Mouse (Mus musculus) right cerebral cortex, adult 18-20 months (tissue): ENCODE data around the gene Popdc2.

ENCODE experiments used
- DNase-seq: peaks from one replicate; pipeline ENCODE4 v3.0.0; 2022; ENCODE audit warnings: mixed read lengths

Gene Popdc2

GRCm38 (mm10) chr16:38358256-38358812 lies 3.7 kb upstream of the Popdc2 start:
- DNase-seq: no peak

GRCm38 (mm10) chr16:38359241-38359640 lies 2.8 kb upstream of the Popdc2 start:
- no peak for DNase-seq

- DNase-seq: no peak
Measured at GRCm38 (mm10) chr16:38359857-38360256, 2.2 kb upstream of the Popdc2 start.

- DNase-seq: no peak
Measured at GRCm38 (mm10) chr16:38360317-38360716, 1.7 kb upstream of the Popdc2 start.

GRCm38 (mm10) chr16:38362493-38363255 lies 665 bp downstream of the Popdc2 start:
- DNase-seq: no peak

- DNase-seq: no peak
Measured at GRCm38 (mm10) chr16:38363256-38363595, 1.2 kb downstream of the Popdc2 start.

GRCm38 (mm10) chr16:38363657-38364056 lies 1.6 kb downstream of the Popdc2 start:
- DNase-seq: no peak

GRCm38 (mm10) chr16:38365390-38365789 lies 3.4 kb downstream of the Popdc2 start:
- peak; percentile 55 for DNase-seq

- DNase-seq: peak; percentile 49
Measured at GRCm38 (mm10) chr16:38366231-38366630, 4.2 kb downstream of the Popdc2 start.

- peak; percentile 90 for DNase-seq
Measured at GRCm38 (mm10) chr16:38368336-38368735, 6.3 kb downstream of the Popdc2 start.

GRCm38 (mm10) chr16:38369000-38369399 lies 7.0 kb downstream of the Popdc2 start:
- no peak for DNase-seq

GRCm38 (mm10) chr16:38369431-38369830 lies 7.4 kb downstream of the Popdc2 start:
- no peak for DNase-seq

- DNase-seq: no peak
Measured at GRCm38 (mm10) chr16:38369992-38370484, 8.0 kb downstream of the Popdc2 start.

- no peak for DNase-seq
Measured at GRCm38 (mm10) chr16:38370633-38371374, 8.8 kb downstream of the Popdc2 start.

- no peak for DNase-seq
Measured at GRCm38 (mm10) chr16:38371705-38372296, 9.8 kb downstream of the Popdc2 start.

GRCm38 (mm10) chr16:38372876-38373275 lies 10.9 kb downstream of the Popdc2 start:
- DNase-seq: no peak

GRCm38 (mm10) chr16:38373439-38373838 lies 11.4 kb downstream of the Popdc2 start:
- no peak for DNase-seq

- no peak for DNase-seq
Measured at GRCm38 (mm10) chr16:38373941-38374340, 11.9 kb downstream of the Popdc2 start.

GRCm38 (mm10) chr16:38374379-38375140 lies 12.6 kb downstream of the Popdc2 start:
- no peak for DNase-seq

- DNase-seq: no peak
Measured at GRCm38 (mm10) chr16:38375182-38375581, 13.2 kb downstream of the Popdc2 start.

- peak; percentile 61 for DNase-seq
Measured at GRCm38 (mm10) chr16:38376163-38376840, 14.3 kb downstream of the Popdc2 start.

- no peak for DNase-seq
Measured at GRCm38 (mm10) chr16:38376841-38377249, 14.8 kb downstream of the Popdc2 start.
